Mouse (Mus musculus): ENCODE data around the gene Oaz1.
A peak's percentile ranks its signal among the peaks of the same experiment; 100 is the strongest.

Oaz1 gene

DNA sequence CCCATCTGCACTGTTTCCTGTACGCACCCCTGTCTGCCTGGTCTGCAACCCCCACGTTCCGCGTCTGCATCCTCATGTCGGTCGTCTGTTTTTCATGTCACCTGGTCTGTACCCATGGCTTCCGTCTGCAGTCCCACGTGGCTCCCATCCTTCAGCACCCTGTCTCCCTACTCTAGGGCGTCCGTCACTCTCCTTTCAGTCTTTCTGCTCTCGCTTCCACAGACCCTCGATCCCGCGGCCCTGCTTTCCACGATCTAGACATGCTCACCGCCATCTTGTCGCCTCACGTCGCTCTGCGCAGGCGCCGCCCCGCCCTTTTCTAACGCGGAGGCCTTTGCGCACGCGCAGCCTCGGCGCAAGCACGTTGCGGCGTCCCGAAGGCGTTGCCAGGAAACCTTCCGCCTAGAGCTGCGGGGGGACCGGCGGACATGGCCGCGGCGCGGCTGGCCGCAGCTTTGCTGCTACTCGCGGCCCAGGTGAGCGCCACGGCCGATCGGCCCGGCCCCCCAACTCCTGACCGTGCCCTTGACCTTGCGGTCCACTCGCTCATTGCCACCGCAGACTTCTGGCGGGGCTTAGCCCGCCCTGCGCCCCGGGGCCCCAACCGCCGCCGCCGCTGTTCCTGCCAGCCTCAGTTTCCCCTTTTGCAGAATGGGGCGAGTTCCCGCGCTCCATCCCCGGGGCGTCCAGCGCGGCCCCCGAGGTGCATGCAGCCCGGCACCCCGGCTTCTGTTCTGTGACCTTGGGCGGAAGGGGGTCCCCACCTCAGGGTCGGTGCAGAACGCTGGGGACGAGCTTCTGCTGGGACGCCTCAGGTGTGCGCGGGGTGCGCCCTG is 28.7 kb downstream of the Oaz1 start, which contains the start of the genes Lsm7 and Sppl2b:
Lsm7 (minus strand) TSS at position 297 of the 836 bp plus-strand sequence.
Sppl2b (plus strand) TSS at position 363 of the 836 bp plus-strand sequence.
- peak; percentile 91 to 96 for DNase-seq (ENCODE audit: low spot score in 2 of 2)

DNA sequence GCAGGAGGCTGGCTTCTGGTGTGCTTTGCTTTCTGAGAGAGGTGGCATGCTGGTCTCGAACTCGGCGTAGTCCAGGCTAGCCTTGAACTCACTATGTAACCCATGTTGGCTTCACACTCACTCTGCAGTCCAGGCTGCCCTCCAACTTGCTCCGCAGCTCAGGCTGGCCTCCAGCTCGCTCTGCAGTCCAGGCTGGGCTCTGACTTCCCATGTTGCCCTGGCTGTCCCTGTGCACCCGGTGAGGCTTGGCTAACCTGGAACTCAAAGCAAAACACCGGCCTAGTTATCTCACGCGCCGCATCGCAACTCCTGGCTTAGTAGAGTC is 29.3 kb downstream of the Oaz1 start:
- DNase-seq (ENCODE audit: low spot score in 2 of 2), result no peak

DNA sequence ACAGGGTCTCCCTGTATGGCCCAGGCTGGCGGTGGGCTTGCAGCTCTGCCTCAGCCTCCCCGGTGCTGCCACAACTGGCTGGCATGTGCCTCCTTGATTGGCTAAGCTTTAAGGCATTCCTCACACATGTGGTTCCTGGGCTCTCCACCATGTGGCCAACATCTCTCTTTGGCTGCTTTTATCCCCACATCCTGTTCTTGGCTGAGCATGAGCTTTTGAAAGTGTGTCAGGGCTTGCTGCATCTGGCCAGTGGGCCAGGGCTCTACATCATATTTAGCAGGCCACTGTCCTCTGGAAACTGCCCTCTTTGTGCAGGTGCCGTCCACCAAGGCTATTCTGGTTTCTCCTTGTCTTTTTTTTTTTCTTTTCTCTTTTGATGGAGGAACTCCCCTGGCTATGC is 29.8 kb downstream of the Oaz1 start:
- no peak for DNase-seq (ENCODE audit: low spot score in 2 of 2)

DNA sequence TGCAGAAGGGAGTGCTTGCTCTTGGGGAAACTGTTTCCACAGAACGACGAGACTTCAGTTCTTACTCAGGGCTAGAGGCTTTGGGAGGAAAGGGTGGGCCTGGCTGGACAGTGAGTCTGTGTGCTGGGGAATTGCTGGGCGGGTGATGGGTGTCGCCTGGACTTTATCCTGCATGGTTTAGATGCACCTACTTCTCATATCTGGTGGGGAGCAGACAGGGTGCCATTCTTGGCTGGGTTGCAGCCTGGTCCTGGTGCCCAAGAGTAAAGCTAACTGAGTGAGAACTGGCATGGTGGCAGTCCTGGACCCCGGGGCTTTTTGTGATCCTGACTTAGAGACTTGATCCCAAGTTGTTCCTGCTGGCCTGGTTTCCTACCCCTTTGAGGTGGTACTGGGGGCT is 30.5 kb downstream of the Oaz1 start:
- no peak for DNase-seq (ENCODE audit: low spot score in 2 of 2)

DNA sequence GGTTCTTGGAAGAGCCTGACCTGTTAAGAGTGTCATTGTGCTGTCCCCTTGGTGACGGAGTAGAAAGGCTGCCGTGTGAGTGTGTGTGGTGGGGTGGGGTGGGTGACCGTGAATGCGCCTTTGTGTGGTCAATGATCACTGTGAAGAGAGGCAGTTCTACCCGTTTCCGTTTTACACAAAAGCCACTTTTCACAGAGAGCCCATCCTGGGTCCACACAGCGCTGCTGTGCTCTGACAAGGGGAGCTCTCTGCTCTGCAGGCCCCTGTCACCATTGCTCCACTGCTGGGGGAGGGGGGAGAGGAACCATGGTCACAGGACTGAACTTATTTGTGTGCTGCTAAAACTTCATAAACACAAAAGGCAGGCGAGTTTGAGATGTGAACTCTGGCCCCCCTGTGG is 30.9 kb downstream of the Oaz1 start:
- DNase-seq (ENCODE audit: low spot score in 2 of 2), result no peak

DNA sequence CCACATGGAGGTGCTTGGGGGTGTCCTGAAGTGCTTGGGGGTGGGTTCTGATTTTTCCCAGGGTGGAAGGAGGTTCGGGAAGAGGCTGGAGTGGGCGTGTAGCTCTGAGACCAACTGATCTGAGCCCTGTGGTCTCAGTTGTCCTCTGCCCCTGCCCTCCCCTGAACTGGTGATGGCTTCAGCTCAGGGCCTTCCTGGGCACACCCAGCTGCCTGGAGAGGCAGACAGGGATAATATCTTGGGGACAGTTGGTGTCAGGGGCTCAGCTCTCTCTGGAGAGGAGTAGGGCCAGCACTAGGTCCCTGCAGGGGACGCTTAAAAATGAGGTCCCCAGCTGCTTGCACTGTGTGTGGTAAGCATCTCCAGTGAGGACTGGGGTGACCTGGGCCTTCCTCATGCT is 31.4 kb downstream of the Oaz1 start:
- no peak for DNase-seq (ENCODE audit: low spot score in 2 of 2)

DNA sequence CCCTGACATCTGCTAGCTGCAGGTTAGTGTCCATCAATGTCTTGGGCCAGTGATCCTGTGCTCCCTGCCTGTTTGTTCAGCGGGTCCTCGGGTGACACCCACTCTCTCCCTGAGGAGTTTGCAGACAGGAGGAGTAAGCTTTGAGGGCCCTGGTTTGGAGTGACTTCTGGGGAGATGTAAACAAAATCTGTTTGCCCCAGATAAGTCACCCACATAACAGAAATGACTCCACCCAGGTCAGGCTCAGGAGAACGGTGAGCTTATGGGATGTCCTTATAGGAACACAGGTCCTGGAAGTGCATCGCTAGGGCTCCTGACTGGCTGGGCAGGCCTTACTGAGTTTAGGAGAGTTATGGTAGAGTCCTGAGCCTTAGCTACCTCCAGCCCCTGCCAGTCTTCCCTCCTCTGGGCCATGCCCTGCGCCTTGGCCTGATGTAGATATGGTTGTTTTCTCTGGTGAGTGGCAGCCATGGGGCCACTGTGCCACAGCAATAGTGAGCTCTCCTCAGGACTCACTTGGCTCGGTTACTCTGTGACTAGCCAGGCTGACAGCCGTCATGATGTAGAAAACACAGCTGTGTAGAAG is 32.0 kb downstream of the Oaz1 start:
- no peak for DNase-seq (ENCODE audit: low spot score in 2 of 2)

DNA sequence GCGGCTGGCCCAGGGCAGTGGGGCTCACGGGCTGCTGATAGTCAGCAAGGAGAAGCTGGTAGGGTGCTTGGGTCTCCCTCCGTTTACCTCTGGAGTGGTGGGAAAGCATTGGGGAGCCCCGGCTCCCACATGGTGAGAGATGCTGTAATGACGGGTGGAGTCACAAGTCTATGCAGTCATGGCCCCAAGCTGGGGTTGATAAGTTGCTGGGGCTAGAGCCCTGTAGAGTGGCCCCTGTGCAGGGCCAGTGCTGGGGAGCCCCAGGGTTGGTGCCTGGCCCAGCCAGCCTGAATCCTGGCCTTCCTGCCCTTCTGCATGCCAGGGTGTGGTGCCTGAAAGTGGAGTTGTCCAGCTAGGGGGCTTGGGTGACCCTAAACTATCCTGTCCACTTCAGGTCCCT is 35.8 kb downstream of the Oaz1 start:
- no peak for DNase-seq (ENCODE audit: low spot score in 2 of 2)

DNA sequence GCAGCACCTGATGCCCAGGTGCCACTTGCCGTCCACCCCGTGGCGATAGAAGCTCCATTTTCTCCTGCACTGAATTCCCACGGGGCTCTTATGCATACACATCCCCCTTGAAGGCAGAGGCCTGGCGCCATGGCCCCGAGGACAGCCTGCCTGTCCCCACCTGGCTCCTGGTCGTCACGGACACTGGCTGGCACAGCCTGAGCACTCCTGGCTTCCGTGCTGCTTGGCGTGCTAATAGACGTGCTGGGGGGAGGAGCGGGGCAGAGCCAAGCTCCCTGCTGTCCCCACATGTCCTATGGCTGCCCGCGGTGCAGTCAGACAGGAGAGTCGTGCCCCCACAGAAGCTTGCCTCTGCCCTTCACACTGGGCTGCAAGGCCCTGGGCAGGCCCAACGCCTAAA is 38.0 kb downstream of the Oaz1 start:
- DNase-seq (ENCODE audit: low spot score in 2 of 2), result no peak

DNA sequence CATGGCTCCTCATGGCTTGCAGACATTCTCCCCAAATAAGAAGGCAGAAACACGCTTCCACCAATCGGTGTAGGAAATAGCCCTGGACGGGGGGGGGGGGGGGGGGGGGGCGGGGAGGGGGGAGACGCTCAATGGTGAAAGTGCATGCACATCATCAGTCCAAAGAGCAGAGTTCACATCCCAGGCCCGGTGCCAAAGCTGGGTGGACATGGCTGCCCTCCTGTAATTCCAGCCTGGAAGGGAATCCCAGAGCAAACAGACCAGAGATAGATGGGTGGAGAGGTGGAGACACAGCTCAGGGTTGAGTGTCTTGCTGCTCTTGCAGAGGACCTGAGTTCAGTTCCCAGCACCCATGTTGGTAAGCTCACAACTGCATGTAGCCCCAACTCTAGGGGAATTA is 44.5 kb downstream of the Oaz1 start:
- no peak for DNase-seq (ENCODE audit: low spot score in 2 of 2)

DNA sequence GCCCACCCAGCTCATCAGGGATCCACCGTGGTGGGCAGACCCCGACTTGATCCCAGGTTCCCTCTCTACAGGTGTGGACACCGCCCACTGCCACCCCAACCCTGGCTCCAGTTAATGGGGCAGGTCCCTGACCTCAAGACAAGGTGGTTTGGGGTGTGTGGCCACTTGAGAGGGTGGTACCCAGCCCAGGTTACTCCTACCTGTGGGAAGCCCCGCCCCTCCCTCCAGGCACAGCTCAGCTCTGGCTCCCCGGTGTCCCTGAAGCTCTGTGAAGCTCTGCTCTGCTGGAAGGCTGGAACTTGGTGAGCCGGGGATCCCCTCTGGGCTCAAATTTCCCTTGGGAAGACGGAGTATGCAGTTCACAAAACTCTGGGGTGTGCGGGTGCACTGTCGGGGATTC is 45.1 kb downstream of the Oaz1 start, which contains the start of gene Tmprss9:
Tmprss9 (plus strand) TSS at position 268 of the 400 bp plus-strand sequence.
- no peak for DNase-seq (ENCODE audit: low spot score in 2 of 2)

DNA sequence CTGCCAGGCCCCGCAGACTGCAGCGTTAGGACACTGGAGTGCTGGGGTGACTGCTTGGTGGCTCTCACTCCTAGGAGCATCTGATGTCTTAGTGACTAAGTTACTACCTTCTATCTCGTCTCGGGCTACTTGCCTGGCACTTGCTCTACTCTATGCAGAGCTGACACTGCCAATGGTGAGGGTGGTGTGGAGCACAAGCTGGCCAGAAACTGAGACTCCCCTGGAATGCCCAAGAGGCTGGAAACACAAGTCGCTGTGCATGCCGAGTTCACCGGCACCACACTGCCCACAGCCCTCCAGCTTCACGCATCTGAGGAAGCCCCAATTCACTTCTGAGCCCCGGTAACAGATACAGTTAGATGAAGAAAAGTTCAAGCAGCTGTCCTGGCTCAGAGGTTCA is 47.6 kb downstream of the Oaz1 start:
- no peak for DNase-seq (ENCODE audit: low spot score in 2 of 2)

DNA sequence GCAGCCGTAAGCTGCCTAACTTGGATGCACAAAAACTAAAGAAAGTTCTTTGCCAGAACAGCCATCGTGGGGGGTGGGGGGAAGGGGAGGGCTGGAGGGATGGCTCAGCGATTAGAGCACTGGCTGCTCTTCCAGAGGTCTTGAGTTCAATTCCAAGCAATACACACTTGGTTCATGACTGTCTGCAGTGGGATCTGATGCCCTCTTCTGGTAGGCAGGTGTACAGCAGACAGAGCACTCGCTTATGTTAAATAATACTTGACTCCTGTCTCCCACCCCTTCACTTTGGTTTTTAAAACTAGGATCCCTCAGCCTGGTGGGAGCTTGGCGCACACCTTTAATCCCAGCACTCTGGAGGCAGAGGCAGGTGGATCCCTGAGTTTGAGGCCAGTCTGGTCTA is 49.6 kb downstream of the Oaz1 start:
- peak in 1 of 2 experiments; percentile 64 for DNase-seq (ENCODE audit: low spot score in 2 of 2)

DNA sequence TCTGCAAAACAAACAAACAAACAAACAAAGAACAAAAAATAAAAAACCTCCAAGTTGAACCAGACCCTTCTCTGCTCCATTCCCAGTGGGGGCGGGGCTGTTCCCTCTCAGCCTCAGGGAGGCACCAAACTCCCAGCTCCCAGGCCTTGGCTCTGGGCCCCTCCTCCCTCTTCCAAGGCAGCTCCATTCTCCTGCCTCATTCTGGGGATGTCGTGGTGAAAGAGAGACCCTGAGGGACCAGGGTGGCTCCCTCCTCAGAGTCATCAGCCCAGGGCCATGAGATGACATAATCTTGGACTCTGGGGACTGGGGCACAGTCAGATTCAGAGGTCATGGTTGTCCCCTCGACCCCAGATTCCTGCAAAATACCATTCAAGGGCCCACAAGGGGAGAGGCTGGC is 50.1 kb downstream of the Oaz1 start:
- DNase-seq (ENCODE audit: low spot score in 2 of 2), result no peak
